Mouse (Mus musculus): ENCODE results near the gene Prr5.

DNA sequence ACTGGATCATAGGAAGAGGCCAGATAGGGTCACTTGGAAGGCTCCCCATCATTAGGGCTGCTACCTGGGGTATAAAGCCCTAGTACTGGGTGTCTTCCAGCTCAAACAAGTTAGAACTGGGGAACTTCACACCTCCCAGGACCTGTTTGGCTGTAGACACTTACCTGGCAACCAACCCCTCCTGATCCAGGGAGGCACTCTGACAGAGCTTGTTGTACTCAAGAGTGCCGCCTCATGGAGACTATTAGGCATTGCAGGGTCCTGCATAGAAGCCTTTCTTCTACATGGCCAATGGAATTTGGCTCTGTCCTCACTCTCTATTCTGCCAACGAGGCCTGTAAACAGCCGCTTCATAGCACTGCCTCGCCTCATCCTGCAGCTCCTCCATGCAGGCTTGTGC lies 32.5 kb downstream of the Prr5 start:
- no peak for TF ChIP-seq POLR2A (IDR thresholded peaks at IDR 0.05; ENCODE audit: borderline replicate concordance, low read depth, low read length)
- TF ChIP-seq CTCF (IDR thresholded peaks at IDR 0.05; ENCODE audit: low read depth, low read length), result peak; percentile 36; the same call in 1 of the 2 replicates

All from bone marrow macrophage, adult 2 months (primary cell).